Mouse (Mus musculus) liver, embryonic 16.5 days (tissue): Measurements from ENCODE around the gene Aatk. TPM values are rescaled to one million over a fixed set of nuclear protein-coding genes. Genes with fewer than 3 reads are reported as not detected.

Source experiments
- ATAC-seq: fragments of 200-750 bp; cut with Nextera tagmentation; 2 replicates; pipeline ENCODE4 v1.8.0; 2017; ENCODE audit warnings: low read depth, mild to moderate bottlenecking, moderate number of reproducible peaks, moderate library complexity
- H3K27ac ChIP-seq: fragments of 300-500 bp; sonication (generic); 2 replicates; pipeline ENCODE4 v1.5.1; 2014; ENCODE audit warnings: mild to moderate bottlenecking, low read length
- H3K27me3 ChIP-seq: fragments of 300-500 bp; sonication (generic); 2 replicates; pipeline ENCODE4 v1.6.1; 2014; ENCODE audit warnings: low read depth, low read length, mixed read lengths; ENCODE audit not compliant: control insufficient read depth, insufficient read depth
- H3K36me3 ChIP-seq: fragments of 300-500 bp; sonication (generic); 2 replicates; pipeline ENCODE4 v1.6.1; 2014; ENCODE audit warnings: mild to moderate bottlenecking; ENCODE audit not compliant: control insufficient read depth, insufficient read depth
- H3K4me1 ChIP-seq: fragments of 300-500 bp; sonication (generic); 2 replicates; pipeline ENCODE4 v1.6.1; 2014; ENCODE audit warnings: low read depth, low read length, mixed read lengths; ENCODE audit not compliant: control insufficient read depth
- H3K4me2 ChIP-seq: fragments of 300-500 bp; sonication (generic); 2 replicates; pipeline ENCODE4 v1.6.1; 2014; ENCODE audit warnings: low read depth, low read length, mixed read lengths
- H3K4me3 ChIP-seq: fragments of 300-500 bp; sonication (generic); 2 replicates; pipeline ENCODE4 v1.5.1; 2014; ENCODE audit warnings: low read depth, mild to moderate bottlenecking, low read length
- H3K9ac ChIP-seq: fragments of 300-500 bp; sonication (generic); 2 replicates; pipeline ENCODE4 v1.6.1; 2014; ENCODE audit warnings: low read depth, low read length
- H3K9me3 ChIP-seq: fragments of 300-500 bp; sonication (generic); replicated peaks from 2 replicates; pipeline ENCODE4 v1.6.1; 2016; ENCODE audit warnings: low read length; ENCODE audit not compliant: control insufficient read depth
- WGBS: fragments of 180-500 bp; shearing (Covaris S2); extraction: QIAGEN DNeasy Blood & Tissue Kit; methylation state at CpG from one replicate; pipeline ENCODE4 v1.1.7; 2014; ENCODE audit not compliant: insufficient replicate concordance; 5-methylcytosine and 5-hydroxymethylcytosine counted together
- polyA plus RNA-seq: library from polyadenylated mRNA; unstranded; fragments of >200 nt; fragmentation: Nextera tagmentation; extraction: Ambion mirVana; gene quantifications from 2 replicates; pipeline ENCODE4 v1.2.1, GENCODE M21; 2015

Gene Aatk
- polyA plus RNA-seq, 1 experiment from 2014 or later, result 0.67 TPM

- H3K27ac ChIP-seq, result no peak overlapping the region
- H3K27me3 ChIP-seq, result no peaks in the 10 kb centered on the region
- H3K9ac ChIP-seq, result no peak overlapping the region
- H3K4me2 ChIP-seq, result no peak overlapping the region
- ATAC-seq, result no peak
- H3K9me3 ChIP-seq, result no peaks in the 10 kb centered on the region
- no peak overlapping the region for H3K4me3 ChIP-seq
- 71% methylated on average over 3 of the region's 3 CpGs for WGBS
- H3K4me1 ChIP-seq, result no peaks in the 10 kb centered on the region; the same call in none of the 2 replicates
- no peaks in the 10 kb centered on the region for H3K36me3 ChIP-seq
Measured at GRCm38 (mm10) chr11:120033473-120033872, 13.5 kb downstream of the Aatk start.

- no peak for ATAC-seq
- no peak overlapping the region for H3K4me3 ChIP-seq
- no peak overlapping the region for H3K9ac ChIP-seq
- H3K36me3 ChIP-seq, result no peaks in the 10 kb centered on the region
- H3K27me3 ChIP-seq, result no peaks in the 10 kb centered on the region
- H3K4me1 ChIP-seq, result no peaks in the 10 kb centered on the region; the same call in none of the 2 replicates
- WGBS, result 57% methylated on average over 8 of the region's 8 CpGs
- H3K27ac ChIP-seq, result no peak overlapping the region
- no peak overlapping the region for H3K4me2 ChIP-seq
- H3K9me3 ChIP-seq, result no peaks in the 10 kb centered on the region
Measured at GRCm38 (mm10) chr11:120032052-120032451, 14.9 kb downstream of the Aatk start.

- Histone ChIP-seq H3K4me3 (no peak overlapping the region), H3K27me3 (no peaks in the 10 kb centered on the region), H3K9me3 (no peaks in the 10 kb centered on the region), H3K4me2 (no peak overlapping the region), H3K36me3 (no peaks in the 10 kb centered on the region), H3K27ac (no peak overlapping the region), H3K4me1 (no peaks in the 10 kb centered on the region; the same call in none of the 2 replicates), H3K9ac (no peak overlapping the region)
- WGBS, result 28% methylated on average over 10 of the region's 10 CpGs
- ATAC-seq, result no peak
Measured at GRCm38 (mm10) chr11:120030145-120030901, 16.6 kb downstream of the Aatk start.

DNA sequence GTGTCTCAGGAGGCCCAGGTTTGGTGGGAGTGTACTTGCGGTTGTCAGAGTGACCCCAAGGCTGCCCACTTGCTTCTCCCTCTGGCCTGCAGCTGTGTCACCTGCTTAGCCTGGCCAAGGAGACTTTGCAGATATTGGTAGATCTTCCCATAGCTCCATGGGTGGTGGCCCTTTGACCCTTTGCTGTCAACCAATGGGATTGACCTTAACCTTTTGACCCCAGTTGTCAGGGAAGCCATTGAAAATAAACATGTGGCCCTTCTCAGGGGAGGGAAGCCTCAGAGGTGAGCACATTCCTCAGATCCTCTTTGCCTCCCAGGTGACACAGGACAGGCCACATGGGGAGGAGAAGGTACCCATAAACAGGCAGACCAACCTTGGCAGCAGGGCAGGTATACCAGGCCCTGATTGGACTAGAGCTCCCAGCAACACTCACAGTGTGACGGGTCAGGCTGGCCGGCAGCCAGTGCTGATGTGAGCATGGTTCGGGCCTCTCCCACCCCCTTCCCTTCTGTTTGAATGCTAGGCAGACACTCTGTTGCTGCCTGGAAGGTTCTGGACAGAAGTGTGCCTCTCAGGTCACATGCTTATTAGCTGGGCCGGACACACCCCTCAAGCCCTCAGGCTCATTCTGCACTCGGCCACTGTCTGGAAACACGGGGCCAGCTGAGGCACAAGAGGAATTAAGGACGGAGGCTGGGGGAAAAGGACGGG, 17.4 kb downstream of the Aatk start:
- Histone ChIP-seq H3K4me2 (no peak overlapping the region), H3K4me3 (no peak overlapping the region), H3K4me1 (no peaks in the 10 kb centered on the region; the same call in none of the 2 replicates), H3K9me3 (no peaks in the 10 kb centered on the region), H3K36me3 (no peaks in the 10 kb centered on the region), H3K27ac (no peak overlapping the region), H3K27me3 (no peaks in the 10 kb centered on the region), H3K9ac (no peak overlapping the region)
- 46% methylated on average over 9 of the region's 9 CpGs for WGBS
- ATAC-seq, result peak; percentile 28; the same call in 1 of the 2 replicates

DNA sequence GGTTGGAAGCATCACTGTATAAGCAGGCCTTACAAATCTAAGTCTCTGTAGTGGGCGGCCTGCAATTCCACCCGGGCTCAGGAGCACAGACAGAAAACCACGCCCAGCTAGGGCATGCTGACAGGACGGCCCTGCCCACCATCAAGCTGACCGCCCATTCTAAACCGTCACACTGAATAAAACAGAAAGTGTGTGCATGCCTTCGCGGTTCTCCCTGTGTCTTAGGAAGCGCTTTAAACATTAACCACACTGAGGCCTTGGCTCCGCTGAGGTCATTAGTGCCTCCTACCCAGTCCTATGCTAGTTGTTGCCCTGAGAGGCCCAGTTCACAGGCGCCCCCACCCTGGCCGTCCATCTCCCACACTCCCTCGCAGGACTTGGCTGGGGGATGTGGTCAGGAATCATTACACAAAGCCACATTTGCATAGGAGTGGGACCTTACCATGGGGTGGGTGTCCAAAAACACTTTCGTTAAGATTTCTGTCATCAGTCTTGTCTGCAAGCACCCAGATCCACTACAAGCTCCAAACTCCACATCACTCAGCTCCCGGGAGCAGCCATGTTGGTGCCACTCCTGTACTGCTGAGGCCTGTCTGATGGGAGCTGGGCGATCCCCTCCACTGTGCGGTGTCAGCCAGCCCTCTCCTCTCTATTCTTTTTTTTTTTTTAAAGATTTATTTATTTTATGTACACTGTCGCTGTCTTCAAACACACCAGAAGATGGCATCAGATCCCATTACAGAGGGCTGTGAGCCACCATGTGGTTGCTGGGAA, 18.5 kb downstream of the Aatk start:
- WGBS, result 60% methylated on average over 18 of the region's 18 CpGs
- no peaks in the 10 kb centered on the region; the same call in none of the 2 replicates for H3K4me1 ChIP-seq
- no peaks in the 10 kb centered on the region for H3K27me3 ChIP-seq
- no peak overlapping the region for H3K27ac ChIP-seq
- H3K36me3 ChIP-seq, result no peaks in the 10 kb centered on the region
- ATAC-seq, result peak; percentile 74
- no peak overlapping the region for H3K9ac ChIP-seq
- no peak overlapping the region for H3K4me2 ChIP-seq
- H3K9me3 ChIP-seq, result no peaks in the 10 kb centered on the region
- no peak overlapping the region for H3K4me3 ChIP-seq

DNA sequence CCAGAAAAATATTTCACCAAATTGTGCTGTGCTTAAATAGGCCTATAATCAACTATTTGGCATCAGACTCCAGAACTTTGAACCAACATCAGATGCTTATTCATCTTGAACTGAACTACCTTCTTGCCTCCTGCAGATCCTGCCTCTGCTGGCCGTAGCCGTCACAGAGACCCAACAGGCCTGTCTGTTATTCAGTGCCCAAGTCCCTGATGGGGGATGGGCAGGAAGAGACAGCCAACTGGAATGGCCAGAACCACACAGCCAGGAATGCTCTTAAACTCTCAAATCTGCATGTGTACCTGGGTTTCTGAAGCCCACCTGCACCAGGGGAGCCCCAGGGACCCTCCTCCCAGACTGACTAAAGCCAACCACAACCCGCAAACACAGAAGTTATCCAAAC, 20.0 kb downstream of the Aatk start:
- 85% methylated on average over 3 of the region's 3 CpGs for WGBS
- no peaks in the 10 kb centered on the region for H3K36me3 ChIP-seq
- H3K4me3 ChIP-seq, result no peak overlapping the region
- no peaks in the 10 kb centered on the region for H3K27me3 ChIP-seq
- no peak overlapping the region for H3K4me2 ChIP-seq
- H3K9me3 ChIP-seq, result no peaks in the 10 kb centered on the region
- no peaks in the 10 kb centered on the region; the same call in none of the 2 replicates for H3K4me1 ChIP-seq
- H3K27ac ChIP-seq, result no peak overlapping the region
- ATAC-seq, result no peak
- H3K9ac ChIP-seq, result no peak overlapping the region

DNA sequence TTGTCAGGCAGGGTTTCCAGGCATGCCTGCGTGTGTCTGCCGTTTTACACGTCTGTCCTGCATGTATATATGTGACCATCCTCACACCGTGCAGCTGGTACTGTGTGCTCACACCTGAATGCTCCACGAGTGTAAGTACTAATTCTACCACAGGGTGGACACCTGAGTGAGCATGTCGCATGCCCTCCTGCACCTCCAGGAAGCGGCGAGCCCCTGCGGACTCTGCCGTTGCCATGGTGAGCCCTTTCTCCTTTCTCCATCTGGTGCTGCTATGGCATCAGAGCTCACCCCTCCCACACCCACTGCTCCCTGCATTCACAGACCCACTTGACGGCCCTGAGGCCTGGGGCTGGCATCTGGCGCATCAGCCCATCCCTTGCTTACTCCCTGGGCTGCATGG, 24.1 kb downstream of the Aatk start:
- H3K9ac ChIP-seq, result no peak overlapping the region
- ATAC-seq, result no peak
- H3K9me3 ChIP-seq, result no peaks in the 10 kb centered on the region
- WGBS, result 74% methylated on average over 12 of the region's 12 CpGs
- no peak overlapping the region for H3K4me3 ChIP-seq
- no peaks in the 10 kb centered on the region for H3K4me1 ChIP-seq
- H3K4me2 ChIP-seq, result no peak overlapping the region
- H3K27me3 ChIP-seq, result no peaks in the 10 kb centered on the region
- no peaks in the 10 kb centered on the region for H3K36me3 ChIP-seq
- no peak overlapping the region for H3K27ac ChIP-seq

DNA sequence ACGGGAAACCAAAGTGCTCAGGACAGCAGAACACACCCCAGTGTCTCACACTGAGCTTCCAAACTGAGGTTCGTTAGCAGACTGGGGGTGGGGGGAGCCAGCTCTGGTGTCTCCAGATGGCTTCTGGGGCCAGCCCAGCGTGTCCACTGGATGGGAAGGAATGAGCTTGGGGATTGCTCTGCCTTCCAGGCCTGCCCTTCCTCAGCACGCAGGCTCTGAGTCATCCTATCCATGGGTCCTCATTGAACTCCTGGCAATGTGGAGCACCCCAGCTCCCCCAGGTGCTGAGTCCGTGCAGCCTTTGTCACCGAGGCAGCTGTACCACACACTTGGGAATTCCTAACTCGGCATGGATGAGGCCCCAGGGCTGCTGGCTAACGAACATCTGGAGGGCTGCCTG, 24.8 kb downstream of the Aatk start:
- WGBS, result 64% methylated on average over 8 of the region's 8 CpGs
- H3K27ac ChIP-seq, result no peak overlapping the region
- no peak overlapping the region for H3K4me2 ChIP-seq
- no peaks in the 10 kb centered on the region for H3K4me1 ChIP-seq
- H3K9me3 ChIP-seq, result no peaks in the 10 kb centered on the region
- no peak overlapping the region for H3K4me3 ChIP-seq
- no peaks in the 10 kb centered on the region for H3K36me3 ChIP-seq
- no peaks in the 10 kb centered on the region for H3K27me3 ChIP-seq
- ATAC-seq, result no peak
- H3K9ac ChIP-seq, result no peak overlapping the region
